In genomic region chr6:120216702-120217101, GRCm38 (mm10) we compare ENCODE assay signal across 18 mouse cellular contexts.
DNase-seq lines count a peak whose midpoint lies in the region; ATAC-seq and TF ChIP-seq lines count a peak whose summit lies in the region.
"Had no signal": no experiment of that assay in that cellular context is flagged by ENCODE, and none has a peak within 500 bp of the region (broad histone marks: within the 10 kb centered on the region; RNA-seq: fewer than 3 reads in every experiment).

No protein-coding gene starts in this region.

- H3K4me2 ChIP-seq in intestine, embryonic 15.5 days (replicated peaks), result no peak overlapping the region
- no peak overlapping the region for H3K4me2 ChIP-seq in intestine, postnatal 0 days (replicated peaks; ENCODE audit: low read depth)
- H3K4me2 ChIP-seq in liver, embryonic 12.5 days, result peak overlapping the region; percentile 55
- H3K4me2 ChIP-seq in stomach, embryonic 15.5 days, result no peak overlapping the region
- H3K4me2 ChIP-seq: heart, embryonic 15.5 days; lung, embryonic 15.5 days had no signal

- DNase-seq in c-Kit-positive CD71-positive TER-119-positive erythroid progenitor cells, embryonic 14.5 days (ENCODE audit: low spot score), result peak; percentile 84
- no peak for DNase-seq in right cerebral cortex, postnatal 10 days (ENCODE audit: low spot score in 2 of 2)
- DNase-seq in kidney, adult 18-20 months, result no peak
- no peak for DNase-seq in right cerebral cortex, postnatal 36 days (ENCODE audit: low spot score in 2 of 2)
- DNase-seq: adrenal gland, postnatal 36 days; cerebellum, adult 2 months; embryo, embryonic 11 days; gastrocnemius, postnatal 25 days; right cerebral cortex, postnatal 14 days had no signal

- 73% methylated on average over 1 of the region's 1 CpGs for WGBS in intestine, embryonic 15.5 days
- WGBS in intestine, postnatal 0 days, result 94% methylated on average over 1 of the region's 1 CpGs
- WGBS in liver, embryonic 12.5 days (ENCODE audit: insufficient replicate concordance), result 4% methylated on average over 1 of the region's 1 CpGs
- WGBS in stomach, embryonic 15.5 days, result 78% methylated on average over 1 of the region's 1 CpGs

- H3K9ac ChIP-seq in intestine, embryonic 15.5 days, result no peak overlapping the region
- no peak overlapping the region for H3K9ac ChIP-seq in intestine, postnatal 0 days (ENCODE audit: low read depth, low read length)
- H3K9ac ChIP-seq in liver, embryonic 12.5 days, result peak overlapping the region; percentile 57
- H3K9ac ChIP-seq in stomach, embryonic 15.5 days, result no peak overlapping the region
- H3K9ac ChIP-seq: heart, embryonic 15.5 days; lung, embryonic 15.5 days had no signal

- H3K27ac ChIP-seq in intestine, embryonic 15.5 days, result no peak overlapping the region
- no peak overlapping the region for H3K27ac ChIP-seq in intestine, postnatal 0 days (ENCODE audit: low read depth, low read length)
- peak overlapping the region; percentile 93 for H3K27ac ChIP-seq in liver, embryonic 12.5 days
- H3K27ac ChIP-seq in stomach, embryonic 15.5 days, result no peak overlapping the region
- H3K27ac ChIP-seq: heart, embryonic 15.5 days; layer of hippocampus, adult 2 months; lung, embryonic 15.5 days had no signal

- no peak for TF ChIP-seq CTCF in intestine, postnatal 0 days (IDR thresholded peaks at IDR 0.05; ENCODE audit: low read depth)

- H3K27me3 ChIP-seq in intestine, embryonic 15.5 days (replicated peaks), result no peaks in the 10 kb centered on the region
- no peaks in the 10 kb centered on the region for H3K27me3 ChIP-seq in intestine, postnatal 0 days (replicated peaks; ENCODE audit: control insufficient read depth, insufficient read depth, low read length)
- no peaks in the 10 kb centered on the region for H3K27me3 ChIP-seq in liver, embryonic 12.5 days (replicated peaks)
- H3K27me3 ChIP-seq in stomach, embryonic 15.5 days (replicated peaks), result no peaks in the 10 kb centered on the region
- H3K27me3 ChIP-seq: heart, embryonic 15.5 days; lung, embryonic 15.5 days had no signal

- peak; percentile 61; the same call in 1 of the 2 replicates for ATAC-seq in intestine, embryonic 15.5 days
- ATAC-seq in intestine, postnatal 0 days, result no peak
- peak; percentile 99 for ATAC-seq in liver, embryonic 12.5 days
- ATAC-seq in stomach, embryonic 15.5 days (ENCODE audit: insufficient read depth, low FRiP score, low read depth), result peak; percentile 91
- ATAC-seq: hindbrain, embryonic 16.5 days had no signal

- no peaks in the 10 kb centered on the region for H3K36me3 ChIP-seq in intestine, embryonic 15.5 days
- peaks cover 4% of the 10 kb centered on the region; the same call in 1 of the 2 replicates for H3K36me3 ChIP-seq in intestine, postnatal 0 days (ENCODE audit: control insufficient read depth, insufficient read depth)
- H3K36me3 ChIP-seq in liver, embryonic 12.5 days, result no peaks in the 10 kb centered on the region
- no peaks in the 10 kb centered on the region for H3K36me3 ChIP-seq in stomach, embryonic 15.5 days
- H3K36me3 ChIP-seq: heart, embryonic 15.5 days; lung, embryonic 15.5 days had no signal

- no peak overlapping the region for H3K4me3 ChIP-seq in intestine, embryonic 15.5 days (replicated peaks)
- H3K4me3 ChIP-seq in intestine, postnatal 0 days (ENCODE audit: low read depth, low read length), result no peak overlapping the region
- no peak overlapping the region for H3K4me3 ChIP-seq in liver, embryonic 12.5 days
- H3K4me3 ChIP-seq in stomach, embryonic 15.5 days (replicated peaks), result no peak overlapping the region
- H3K4me3 ChIP-seq: heart, embryonic 15.5 days; layer of hippocampus, adult 2 months; lung, embryonic 15.5 days had no signal

- H3K4me1 ChIP-seq in intestine, embryonic 15.5 days (replicated peaks), result no peaks in the 10 kb centered on the region
- no peaks in the 10 kb centered on the region for H3K4me1 ChIP-seq in intestine, postnatal 0 days (replicated peaks; ENCODE audit: control insufficient read depth, insufficient read depth, low read length)
- H3K4me1 ChIP-seq in liver, embryonic 12.5 days, result peaks cover 48% of the 10 kb centered on the region
- no peaks in the 10 kb centered on the region for H3K4me1 ChIP-seq in stomach, embryonic 15.5 days
- H3K4me1 ChIP-seq: heart, embryonic 15.5 days; lung, embryonic 15.5 days had no signal

- H3K9me3 ChIP-seq in intestine, embryonic 15.5 days, result no peaks in the 10 kb centered on the region
- H3K9me3 ChIP-seq in intestine, postnatal 0 days (ENCODE audit: control insufficient read depth), result no peaks in the 10 kb centered on the region
- no peaks in the 10 kb centered on the region for H3K9me3 ChIP-seq in liver, embryonic 12.5 days (replicated peaks)
- H3K9me3 ChIP-seq in stomach, embryonic 15.5 days, result no peaks in the 10 kb centered on the region
- H3K9me3 ChIP-seq: heart, embryonic 15.5 days; lung, embryonic 15.5 days; megakaryocyte, embryonic 14.5 days had no signal
